Mouse (Mus musculus) limb, embryonic 11.5 days (tissue): ENCODE measurements around the gene Dapk3. TPM values are rescaled to one million over a fixed set of nuclear protein-coding genes. Genes with fewer than 3 reads are reported as not detected.

Source experiments
- ATAC-seq: fragments of 200-750 bp; cut with Nextera tagmentation; 2 replicates; pipeline ENCODE4 v1.8.0; 2017; ENCODE audit warnings: low read depth; ENCODE audit not compliant: insufficient number of reproducible peaks, low FRiP score, low TSS enrichment
- DNase-seq: peaks from one replicate; pipeline ENCODE4 v3.0.0-alpha.2; 2015; ENCODE audit warnings: low spot score
- H3K27ac ChIP-seq: fragments of 300-500 bp; sonication (generic); replicated peaks from 2 replicates; pipeline ENCODE4 v1.5.1; 2014; ENCODE audit warnings: low read depth, mild to moderate bottlenecking, low read length
- H3K27me3 ChIP-seq: fragments of 300-500 bp; sonication (generic); 2 replicates; pipeline ENCODE4 v1.6.1; 2014; ENCODE audit warnings: mild to moderate bottlenecking, low read length, mixed read lengths; ENCODE audit not compliant: control insufficient read depth, insufficient read depth
- H3K36me3 ChIP-seq: fragments of 300-500 bp; sonication (generic); 2 replicates; pipeline ENCODE4 v1.6.1; 2014; ENCODE audit warnings: mild to moderate bottlenecking, low read length, moderate library complexity, mixed read lengths; ENCODE audit not compliant: control insufficient read depth, insufficient read depth
- H3K4me1 ChIP-seq: fragments of 300-500 bp; sonication (generic); 2 replicates; pipeline ENCODE4 v1.6.1; 2014; ENCODE audit warnings: low read length, mixed read lengths; ENCODE audit not compliant: control insufficient read depth, insufficient read depth
- H3K4me2 ChIP-seq: fragments of 300-500 bp; sonication (generic); 2 replicates; pipeline ENCODE4 v1.6.1; 2014; ENCODE audit warnings: low read depth, mild to moderate bottlenecking, moderate library complexity; ENCODE audit not compliant: severe bottlenecking
- H3K4me3 ChIP-seq: fragments of 300-500 bp; sonication (generic); 2 replicates; pipeline ENCODE4 v1.5.1; 2014; ENCODE audit warnings: low read depth, low read length
- H3K9ac ChIP-seq: fragments of 300-500 bp; sonication (generic); 2 replicates; pipeline ENCODE4 v1.6.1; 2014; ENCODE audit warnings: mild to moderate bottlenecking, low read length
- H3K9me3 ChIP-seq: fragments of 300-500 bp; sonication (generic); 2 replicates; pipeline ENCODE4 v1.6.1; 2016; ENCODE audit warnings: low read length; ENCODE audit not compliant: control insufficient read depth
- WGBS: fragments of 180-500 bp; shearing (Covaris S2); extraction: QIAGEN DNeasy Blood & Tissue Kit; methylation state at CpG from one replicate; pipeline ENCODE4 v1.1.7; 2014; 5-methylcytosine and 5-hydroxymethylcytosine counted together
- polyA plus RNA-seq: library from polyadenylated mRNA; unstranded; fragments of >200 nt; fragmentation: Nextera tagmentation; extraction: Ambion mirVana; gene quantifications from 2 replicates; pipeline ENCODE4 v1.2.1, GENCODE M21; 2014

The Dapk3 gene
- polyA plus RNA-seq, 1 experiment from 2014 or later = 43.3 TPM

DNA sequence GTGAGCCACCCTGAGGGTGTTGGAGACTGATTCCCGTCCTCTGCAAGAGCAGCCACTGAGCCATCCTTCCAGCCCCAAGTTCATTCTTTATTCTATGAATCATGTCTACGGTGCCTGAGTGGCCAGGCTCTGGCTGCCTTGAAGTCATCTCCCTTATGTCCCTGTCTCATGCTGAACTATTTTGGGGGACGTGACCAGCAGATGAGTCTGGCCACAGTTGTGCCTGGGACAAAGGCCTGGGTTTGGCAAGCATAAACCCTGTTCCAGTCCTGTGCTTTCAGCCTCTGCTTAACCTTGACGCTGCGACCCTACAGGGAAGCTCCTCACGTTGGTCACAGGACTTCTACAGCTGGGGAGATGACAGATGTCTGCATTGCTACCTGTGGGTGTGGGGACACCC lies 14.5 kb downstream of the Dapk3 start:
- H3K4me3 ChIP-seq = no peak overlapping the region
- H3K4me2 ChIP-seq = no peak overlapping the region
- DNase-seq = no peak
- H3K27me3 ChIP-seq = peaks cover 32% of the 10 kb centered on the region
- H3K27ac ChIP-seq = no peak overlapping the region
- no peaks in the 10 kb centered on the region for H3K36me3 ChIP-seq
- peaks cover 8% of the 10 kb centered on the region; the same call in 1 of the 2 replicates for H3K4me1 ChIP-seq
- H3K9me3 ChIP-seq = no peaks in the 10 kb centered on the region
- no peak overlapping the region for H3K9ac ChIP-seq
- 57% methylated on average over 6 of the region's 6 CpGs for WGBS
- ATAC-seq = no peak

DNA sequence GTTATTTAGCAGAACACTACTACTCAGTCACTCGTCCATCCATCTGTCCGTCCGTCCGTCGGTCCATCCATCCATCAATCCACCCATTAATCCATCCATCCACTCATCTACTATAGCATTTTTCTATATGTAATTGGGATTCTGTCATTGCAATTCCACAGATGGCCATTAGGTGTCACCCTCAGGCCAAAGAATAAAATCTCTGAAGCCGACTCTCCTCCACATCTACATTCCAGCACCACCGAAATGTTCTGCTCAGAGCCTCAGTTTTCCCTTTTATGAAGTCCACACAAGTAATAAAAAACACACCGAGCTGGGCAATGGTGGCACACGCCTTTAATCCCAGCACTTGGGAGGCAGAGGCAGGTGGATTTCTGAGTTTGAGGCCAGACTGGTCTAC lies 15.4 kb downstream of the Dapk3 start:
- Histone ChIP-seq H3K27me3 (peaks cover 30% of the 10 kb centered on the region), H3K27ac (no peak overlapping the region), H3K4me1 (peaks cover 5% of the 10 kb centered on the region; the same call in 1 of the 2 replicates), H3K4me2 (no peak overlapping the region), H3K9me3 (no peaks in the 10 kb centered on the region), H3K4me3 (no peak overlapping the region), H3K9ac (no peak overlapping the region), H3K36me3 (no peaks in the 10 kb centered on the region)
- WGBS = 2% methylated on average over 9 of the region's 9 CpGs
- peak; percentile 86 for DNase-seq
- ATAC-seq = no peak

DNA sequence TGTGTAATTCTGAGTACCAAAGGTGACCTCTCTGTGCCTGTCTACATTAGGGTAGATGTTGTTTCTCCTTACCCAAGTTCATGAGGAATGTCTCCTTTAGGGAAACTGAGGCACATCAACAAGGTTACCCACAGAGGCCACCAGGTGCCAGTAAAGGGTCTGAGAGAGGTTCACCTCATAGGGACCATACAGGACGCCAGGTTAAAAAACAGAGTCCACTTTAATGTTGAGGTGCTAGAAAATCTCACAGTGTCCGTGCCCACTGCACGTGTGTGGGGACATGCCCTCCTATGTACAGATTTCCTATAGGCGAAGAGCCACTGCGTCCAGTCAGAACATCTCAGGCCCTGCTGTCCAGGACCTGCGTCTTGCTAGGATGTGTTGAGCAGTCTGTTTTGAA lies 16.2 kb downstream of the Dapk3 start:
- H3K9me3 ChIP-seq = no peaks in the 10 kb centered on the region
- peaks cover 26% of the 10 kb centered on the region for H3K27me3 ChIP-seq
- WGBS = 82% methylated on average over 6 of the region's 6 CpGs
- no peak overlapping the region for H3K4me2 ChIP-seq
- no peak for ATAC-seq
- peaks cover 3% of the 10 kb centered on the region; the same call in 1 of the 2 replicates for H3K4me1 ChIP-seq
- no peak overlapping the region for H3K9ac ChIP-seq
- DNase-seq = no peak
- no peak overlapping the region for H3K27ac ChIP-seq
- no peaks in the 10 kb centered on the region for H3K36me3 ChIP-seq
- no peak overlapping the region for H3K4me3 ChIP-seq

DNA sequence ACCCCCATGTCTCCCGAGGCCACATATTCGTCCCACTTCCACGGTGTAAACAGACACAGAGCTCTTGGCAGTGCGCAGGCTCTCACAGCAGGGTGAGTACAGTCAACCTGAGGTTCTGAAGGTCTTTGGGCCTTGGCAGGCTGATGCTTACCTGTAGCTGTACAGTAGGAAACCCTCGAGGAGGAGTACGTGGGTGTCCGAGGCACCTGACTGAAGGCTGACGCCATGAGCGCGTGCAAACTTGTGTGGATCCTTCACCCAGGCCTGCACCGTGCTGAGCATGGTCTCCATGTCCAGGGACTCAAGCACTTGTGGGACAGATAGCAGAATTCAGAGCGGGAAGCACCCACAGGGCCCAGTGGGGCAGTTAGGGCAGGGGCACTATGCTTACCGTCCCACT lies 17.3 kb downstream of the Dapk3 start:
- 87% methylated on average over 13 of the region's 13 CpGs for WGBS
- H3K9me3 ChIP-seq = no peaks in the 10 kb centered on the region
- DNase-seq (no peak), ATAC-seq (no peak)
- no peak overlapping the region for H3K9ac ChIP-seq
- H3K36me3 ChIP-seq = no peaks in the 10 kb centered on the region
- no peak overlapping the region for H3K4me2 ChIP-seq
- peaks cover 15% of the 10 kb centered on the region for H3K27me3 ChIP-seq
- H3K4me3 ChIP-seq = no peak overlapping the region
- H3K27ac ChIP-seq = no peak overlapping the region
- H3K4me1 ChIP-seq = no peaks in the 10 kb centered on the region

DNA sequence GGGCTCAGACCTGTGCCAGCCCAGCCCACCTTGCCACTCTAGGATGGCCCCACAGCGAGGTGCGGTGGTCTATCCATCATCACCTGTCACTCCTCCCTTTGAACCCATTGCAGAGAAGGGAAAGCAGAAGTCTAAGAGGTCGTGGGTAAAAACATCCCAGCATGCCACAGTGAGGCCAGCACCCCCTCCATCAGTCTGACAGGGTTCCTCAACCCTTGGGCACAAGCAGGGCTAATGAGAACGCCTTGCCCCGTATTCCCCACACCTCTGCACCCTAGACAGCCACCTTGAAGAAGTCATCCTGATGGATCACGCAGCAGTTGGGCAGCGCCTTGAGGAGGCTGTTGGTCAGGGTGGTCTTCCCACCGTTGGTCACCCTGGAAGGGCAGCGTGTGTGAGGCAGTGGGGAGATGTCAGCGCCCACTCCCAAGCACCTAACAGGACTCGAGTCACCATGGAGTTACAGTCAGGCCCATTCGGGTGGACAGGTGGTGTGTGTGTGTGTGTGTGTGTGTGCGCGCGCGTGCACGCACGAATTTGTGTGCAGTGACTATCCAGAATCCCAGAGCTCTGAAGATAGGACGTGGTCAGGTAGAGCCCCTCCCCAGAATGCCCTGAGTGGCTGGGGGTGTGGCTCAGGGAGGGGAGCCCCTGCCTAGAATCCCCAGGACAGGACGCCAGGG lies 17.9 kb downstream of the Dapk3 start:
- DNase-seq = no peak
- H3K27me3 ChIP-seq = peaks cover 9% of the 10 kb centered on the region
- H3K4me3 ChIP-seq = no peak overlapping the region
- H3K36me3 ChIP-seq = no peaks in the 10 kb centered on the region
- no peak overlapping the region for H3K9ac ChIP-seq
- no peak overlapping the region for H3K27ac ChIP-seq
- H3K4me1 ChIP-seq = no peaks in the 10 kb centered on the region
- H3K9me3 ChIP-seq = no peaks in the 10 kb centered on the region
- no peak for ATAC-seq
- WGBS = 72% methylated on average over 20 of the region's 20 CpGs
- no peak overlapping the region for H3K4me2 ChIP-seq

DNA sequence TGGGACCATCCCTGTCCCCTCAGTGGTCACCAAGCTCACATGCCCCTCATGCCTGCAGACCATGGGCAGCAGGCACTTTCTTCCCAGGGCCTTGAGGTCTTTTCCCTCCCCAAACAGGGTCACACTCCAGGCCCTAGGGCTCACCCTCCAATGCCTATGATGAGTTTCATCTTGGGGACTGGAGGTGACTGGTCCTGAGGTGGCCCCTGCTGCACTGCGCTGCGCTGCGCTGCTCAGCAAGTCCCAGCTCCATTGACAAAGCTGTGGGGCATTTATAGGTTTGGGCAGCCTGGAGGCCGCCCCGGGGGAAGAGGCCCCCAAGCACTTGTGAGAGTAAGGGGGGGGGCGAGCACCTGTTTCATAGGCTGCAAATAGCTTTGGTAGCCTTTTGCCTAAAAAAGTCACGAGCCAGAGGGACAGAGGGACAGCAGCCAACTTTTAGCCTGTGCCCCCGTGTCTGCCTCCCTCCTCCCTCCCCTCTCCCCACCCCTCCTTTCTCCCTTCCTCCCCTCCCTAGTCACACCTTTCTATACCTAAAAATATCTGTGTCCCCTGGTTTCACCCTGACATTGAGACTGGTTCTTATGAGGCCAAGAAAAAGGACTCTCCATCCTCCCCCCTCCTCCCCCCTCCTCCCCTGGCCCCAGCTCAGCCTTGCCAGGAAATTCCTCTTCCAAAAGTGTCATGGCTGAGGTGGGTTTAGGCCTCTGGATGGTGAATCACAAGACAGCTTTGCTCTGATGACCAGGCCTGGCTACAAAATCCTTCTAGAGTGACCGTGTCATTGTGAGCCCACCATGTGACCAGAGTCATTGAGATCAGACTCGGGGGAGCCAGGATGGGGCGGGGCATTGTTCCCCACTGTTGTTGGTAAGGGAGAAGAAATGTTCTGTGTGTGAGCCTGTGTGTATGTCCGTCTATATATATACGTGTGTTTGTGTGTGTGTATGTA lies 19.3 kb downstream of the Dapk3 start, which contains the start of gene Nmrk2:
Gene Nmrk2, minus strand, starts transcription at position 245 of the 952 bp plus-strand sequence.
- Histone ChIP-seq H3K4me2 (no peak within 1 kb of the TSS), H3K36me3 (no peaks in the 10 kb centered on the region), H3K9me3 (no peaks in the 10 kb centered on the region), H3K27me3 (peaks cover 3% of the 10 kb centered on the region; the same call in 1 of the 2 replicates), H3K27ac (no peak within 1 kb of the TSS), H3K4me1 (no peaks in the 10 kb centered on the region), H3K4me3 (no peak within 1 kb of the TSS), H3K9ac (no peak within 1 kb of the TSS)
- DNase-seq (no peak), ATAC-seq (no peak)
- WGBS = 59% methylated on average over 13 of the region's 13 CpGs

DNA sequence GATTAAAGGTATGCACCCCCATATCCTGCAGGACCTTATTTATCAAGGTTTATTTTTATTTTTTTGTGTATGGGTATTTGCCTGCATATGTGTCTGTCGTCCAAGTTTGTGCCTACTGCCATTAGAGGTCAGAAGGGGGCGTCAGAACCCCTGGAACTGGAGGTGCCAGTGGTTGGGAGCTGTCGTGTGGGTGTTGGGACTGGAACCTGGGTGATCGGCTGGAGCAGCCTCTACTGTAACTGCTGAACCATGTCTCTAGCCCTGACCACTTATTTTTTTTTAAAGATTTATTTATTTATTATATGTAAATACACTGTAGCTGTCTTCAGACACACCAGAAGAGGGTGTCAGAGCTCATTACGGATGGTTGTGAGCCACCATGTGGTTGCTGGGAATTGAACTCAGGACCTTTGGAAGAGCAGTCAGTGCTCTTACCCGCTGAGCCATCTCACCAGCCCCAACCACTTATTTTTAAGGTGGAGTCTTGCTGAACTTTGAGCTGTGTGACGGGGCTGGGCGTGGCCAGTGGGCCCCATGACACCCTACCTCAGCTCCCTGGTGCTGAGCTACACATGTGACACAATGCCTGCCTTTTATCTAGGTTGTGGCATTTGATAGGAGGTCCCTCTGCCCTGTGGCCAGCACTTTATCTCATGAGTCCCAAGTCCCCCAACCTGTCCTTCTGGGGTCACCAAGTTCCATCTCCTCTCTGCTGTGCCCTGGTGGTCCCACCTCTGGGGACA lies 20.3 kb downstream of the Dapk3 start:
- no peak overlapping the region for H3K4me2 ChIP-seq
- H3K9me3 ChIP-seq = no peaks in the 10 kb centered on the region
- H3K4me1 ChIP-seq = no peaks in the 10 kb centered on the region
- peaks cover 3% of the 10 kb centered on the region; the same call in 1 of the 2 replicates for H3K27me3 ChIP-seq
- H3K4me3 ChIP-seq = no peak overlapping the region
- H3K36me3 ChIP-seq = no peaks in the 10 kb centered on the region
- DNase-seq (no peak), ATAC-seq (no peak)
- WGBS = 61% methylated on average over 8 of the region's 8 CpGs
- no peak overlapping the region for H3K9ac ChIP-seq
- H3K27ac ChIP-seq = no peak overlapping the region

DNA sequence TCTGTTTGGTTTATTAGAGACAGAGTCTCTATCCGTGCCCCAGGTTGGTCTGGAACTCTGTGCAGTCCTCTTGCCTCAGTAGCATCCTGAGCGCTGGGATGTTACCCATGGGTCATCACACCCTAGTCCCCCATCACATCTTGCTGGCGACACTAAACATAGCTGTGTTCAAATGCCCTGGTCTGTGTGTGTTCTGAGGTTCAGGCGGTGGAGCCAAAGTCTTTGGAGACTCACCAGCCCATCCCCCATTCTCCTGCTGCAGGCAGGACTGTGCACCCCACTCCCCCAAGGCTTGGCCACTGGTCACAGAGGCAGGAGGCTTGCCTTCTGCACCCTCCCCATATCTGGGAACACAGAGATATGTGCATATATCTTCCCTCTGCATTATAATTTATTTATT lies 21.3 kb downstream of the Dapk3 start:
- DNase-seq (no peak), ATAC-seq (no peak)
- no peaks in the 10 kb centered on the region for H3K9me3 ChIP-seq
- H3K4me1 ChIP-seq = no peaks in the 10 kb centered on the region
- no peak overlapping the region for H3K4me2 ChIP-seq
- WGBS = 74% methylated on average over 4 of the region's 4 CpGs
- H3K4me3 ChIP-seq = no peak overlapping the region
- H3K9ac ChIP-seq = no peak overlapping the region
- H3K36me3 ChIP-seq = no peaks in the 10 kb centered on the region
- no peak overlapping the region for H3K27ac ChIP-seq
- H3K27me3 ChIP-seq = peaks cover 3% of the 10 kb centered on the region; the same call in 1 of the 2 replicates
